ENCODE assay signal across 8 mouse cellular contexts in the genomic region with DNA sequence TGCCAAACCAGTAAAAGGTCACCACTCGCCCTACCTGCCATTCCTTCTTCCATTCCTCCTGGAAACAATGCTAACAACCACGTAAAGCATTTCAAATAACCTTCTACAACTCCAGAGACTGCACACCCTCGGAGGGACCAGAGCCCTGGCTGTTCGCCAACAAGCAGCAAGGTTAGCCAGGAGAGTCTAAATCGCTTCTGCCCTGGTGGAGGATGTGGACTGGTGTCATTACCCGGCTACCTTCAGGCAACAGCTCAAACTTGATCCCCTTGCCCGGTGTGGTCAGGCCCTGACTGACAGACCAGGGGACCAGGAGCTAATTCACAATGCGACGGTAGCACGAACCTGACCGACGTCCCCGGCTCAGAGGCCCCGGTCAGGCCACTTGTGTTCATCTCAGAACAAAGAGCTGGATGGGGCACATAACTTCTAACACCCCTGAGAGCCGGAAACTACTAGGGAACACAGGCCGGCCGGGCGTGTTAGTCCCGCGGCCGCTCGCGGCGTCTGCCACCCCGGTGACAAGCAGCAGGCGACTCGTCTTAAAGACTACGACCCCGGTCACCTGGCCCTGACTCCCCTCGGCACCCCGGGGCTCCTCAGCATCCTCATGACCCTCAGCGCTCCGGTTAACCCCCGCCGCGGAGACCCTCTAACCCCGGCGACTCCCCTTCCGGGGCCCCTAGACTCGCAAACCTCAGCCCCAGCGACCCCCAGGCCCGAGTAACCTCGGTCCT. TPM values are rescaled to one million over a fixed set of nuclear protein-coding genes. Genes with fewer than 3 reads are reported as not detected.
DNase-seq lines count a peak whose midpoint lies in the region; ATAC-seq and TF ChIP-seq lines count a peak whose summit lies in the region.

No protein-coding gene starts in this region.

- 0 out of 2 replicates have a peak, but pooled peaks have one; percentile 8 for ATAC-seq in erythroblast, adult 5-6 weeks (replicated peaks; ENCODE audit: low FRiP score, poor library complexity, severe bottlenecking)
- ATAC-seq in heart, embryonic 15.5 days (replicated peaks; ENCODE audit: insufficient number of reproducible peaks, insufficient read depth, low FRiP score, low read depth): no peak

- H3K27ac ChIP-seq in CH12.LX (ENCODE audit: insufficient read depth, low read depth): peak overlapping the region; percentile 45
- H3K27ac ChIP-seq in heart, embryonic 15.5 days: peak overlapping the region; percentile 88

- no peaks in the 10 kb centered on the region for H3K36me3 ChIP-seq in CH12.LX (replicated peaks in 1 of 2; ENCODE audit: control insufficient read depth in 1 of 2, insufficient read depth in 1 of 2, low read length in 1 of 2)
- no peaks in the 10 kb centered on the region for H3K36me3 ChIP-seq in heart, embryonic 15.5 days

- dilution Hi-C loops in CH12.LX (cut with MboI; ENCODE audit: extremely low pct_ligation_motif_present, extremely low pct_unique_long_range_greater_than_20kb, low sequenced_read_pairs): no loop called here

- no peak for TF ChIP-seq POLR2A in CH12.LX (IDR thresholded peaks at IDR 0.05; ENCODE audit: low read depth, low read length)

- no peak for TF ChIP-seq CTCF in CH12.LX (conservative IDR thresholded peaks at IDR 0.05 in 1 of 2, IDR thresholded peaks at IDR 0.05 in 1 of 2; ENCODE audit: low read depth in 2 of 2, low read length in 2 of 2)

- H3K4me3 ChIP-seq in CH12.LX (replicated peaks in 1 of 3; ENCODE audit: low read depth in 2 of 3, low read length in 2 of 3, poor library complexity in 1 of 3): peak overlapping the region; percentile 66 to 85 (median 84)
- peak overlapping the region; percentile 67 for H3K4me3 ChIP-seq in heart, embryonic 15.5 days

- H3K4me1 ChIP-seq in CH12.LX (ENCODE audit: control insufficient read depth in 1 of 2, insufficient read depth in 2 of 2): peaks cover 15 to 51% of the 10 kb centered on the region in 2 experiments
- peaks cover 33% of the 10 kb centered on the region for H3K4me1 ChIP-seq in heart, embryonic 15.5 days (replicated peaks)

- H3K9me3 ChIP-seq in CH12.LX (replicated peaks; ENCODE audit: low read length): no peaks in the 10 kb centered on the region
- H3K9me3 ChIP-seq in heart, embryonic 15.5 days (replicated peaks): no peaks in the 10 kb centered on the region

- H3K9ac ChIP-seq in CH12.LX (ENCODE audit: insufficient read depth, low read depth): peak overlapping the region; percentile 82
- H3K9ac ChIP-seq in heart, embryonic 15.5 days: peak overlapping the region; percentile 83

- peaks cover 3% of the 10 kb centered on the region for H3K27me3 ChIP-seq in CH12.LX (replicated peaks)
- no peaks in the 10 kb centered on the region for H3K27me3 ChIP-seq in heart, embryonic 15.5 days

- TF ChIP-seq EP300 in CH12.LX (IDR thresholded peaks at IDR 0.05; ENCODE audit: low read length): no peak

- WGBS in heart, embryonic 15.5 days: under 1% methylated on average over 43 of the region's 43 CpGs

- TF ChIP-seq RAD21 in CH12.LX (IDR thresholded peaks at IDR 0.05; ENCODE audit: low read depth, low read length): no peak

- DNase-seq in CH12.LX (ENCODE audit: extremely low read depth): peak; percentile 46
- peak; percentile 77 to 81 for DNase-seq in adrenal gland, postnatal 36 days
- DNase-seq in kidney, postnatal 10 days: peak; percentile 84
- peak; percentile 66 for DNase-seq in lung, postnatal 14 days
- peak; percentile 53 for DNase-seq in ovary, postnatal 14 days (ENCODE audit: low spot score)
- DNase-seq in thymus, postnatal 36 days: peak; percentile 63 to 70

- H3K4me2 ChIP-seq in CH12.LX (ENCODE audit: insufficient read depth, low read depth, poor library complexity, severe bottlenecking): peak overlapping the region; percentile 76
- peak overlapping the region; percentile 66 for H3K4me2 ChIP-seq in heart, embryonic 15.5 days

- in situ Hi-C loops in CH12.LX (cut with MboI; ENCODE audit: low pct_ligation_motif_present, low pct_unique_long_range_greater_than_20kb, low sequenced_read_pairs): no loop called here

- H3K79me2 ChIP-seq in CH12.LX (replicated peaks; ENCODE audit: control insufficient read depth, extremely low read depth, insufficient read depth, poor library complexity, severe bottlenecking): peaks cover 29% of the 10 kb centered on the region

TF ChIP-seq in CH12.LX, 34 proteins besides CTCF, POLR2A, EP300 and RAD21:
- TF ChIP-seq GABPA (IDR thresholded peaks at IDR 0.05; ENCODE audit: insufficient replicate concordance, low read depth, low read length) (no peak), CHD1 (IDR thresholded peaks at IDR 0.05; ENCODE audit: low read depth, low read length) (0 out of 2 replicates have a peak, but pooled peaks have one; percentile 33), TBP (conservative IDR thresholded peaks at IDR 0.05; ENCODE audit: low read depth, low read length) (no peak), UBTF (IDR thresholded peaks at IDR 0.05; ENCODE audit: low read depth, low read length) (peak; percentile 97), ZC3H11A (IDR thresholded peaks at IDR 0.05; ENCODE audit: low read depth, low read length) (no peak), E2F4 (IDR thresholded peaks at IDR 0.05; ENCODE audit: insufficient replicate concordance, low read depth, low read length) (no peak), NRF1 (IDR thresholded peaks at IDR 0.05; ENCODE audit: low read depth, low read length) (no peak), POLR2AphosphoS2 (IDR thresholded peaks at IDR 0.05; ENCODE audit: low read depth, low read length) (no peak), HCFC1 (IDR thresholded peaks at IDR 0.05; ENCODE audit: low read depth, low read length) (no peak), ELF1 (IDR thresholded peaks at IDR 0.05; ENCODE audit: low read depth, low read length) (no peak), SIN3A (IDR thresholded peaks at IDR 0.05; ENCODE audit: low read length) (peak; percentile 12; the same call in 1 of the 2 replicates), PAX5 (IDR thresholded peaks at IDR 0.05; ENCODE audit: low read length) (no peak), MAZ (IDR thresholded peaks at IDR 0.05; ENCODE audit: low read depth, low read length) (no peak), ZMIZ1 (IDR thresholded peaks at IDR 0.05; ENCODE audit: low read depth, low read length) (no peak), MAFK (IDR thresholded peaks at IDR 0.05; ENCODE audit: insufficient replicate concordance, low read length) (no peak), SMC3 (IDR thresholded peaks at IDR 0.05; ENCODE audit: low read depth, low read length) (no peak), BHLHE40 (IDR thresholded peaks at IDR 0.05; ENCODE audit: low read depth, low read length) (no peak), IRF4 (IDR thresholded peaks at IDR 0.05; ENCODE audit: low read depth, low read length) (no peak), USF2 (conservative IDR thresholded peaks at IDR 0.05; ENCODE audit: low read depth, low read length) (no peak)

RNA-seq across cellular contexts. Expression of a gene that starts 0.9 kb away (rescaled TPM):
- total RNA-seq in CH12.LX (2012; rRNA removed) (47.8 and 49.7 TPM in 2 replicates), CH12.LX (2014; rRNA removed) (108 and 122 TPM in 2 replicates)
- 79.7 and 127 TPM in 2 replicates for polyA plus RNA-seq in CH12.LX (2012; ENCODE audit: insufficient read length, low read depth)
- 10 to 100 TPM; 28.6 to 35.8 TPM for total RNA-seq in adrenal gland, postnatal 36 days (2021)
- 2.7 and 6.0 TPM in 2 replicates for total RNA-seq in erythroblast, adult 5-6 weeks (2015; ENCODE audit: low replicate concordance)
- total RNA-seq in erythroblast, adult 5-6 weeks (2017; ENCODE audit: low replicate concordance): 3.6 and 14.4 TPM in 2 replicates
- 18.0 and 24.4 TPM in 2 replicates for polyA plus RNA-seq in heart, embryonic 15.5 days (2015; fragmentation: Nextera tagmentation; extraction: Ambion mirVana)

RNA-seq across cellular contexts. Expression of a gene that starts 42.5 kb away (rescaled TPM):
- total RNA-seq in CH12.LX (2012; rRNA removed) (19.5 and 25.5 TPM in 2 replicates), CH12.LX (2014; rRNA removed) (9.8 and 10.7 TPM in 2 replicates)
- polyA plus RNA-seq in CH12.LX (2012; ENCODE audit: insufficient read length, low read depth): 38.7 and 42.6 TPM in 2 replicates
- 10 to 100 TPM; 20.8 to 31.3 TPM for total RNA-seq in adrenal gland, postnatal 36 days (2021)
- 2.1 and 4.6 TPM in 2 replicates for total RNA-seq in erythroblast, adult 5-6 weeks (2015; ENCODE audit: low replicate concordance)
- total RNA-seq in erythroblast, adult 5-6 weeks (2017; ENCODE audit: low replicate concordance): 1.3 and 2.7 TPM in 2 replicates
- 11.6 and 16.7 TPM in 2 replicates for polyA plus RNA-seq in heart, embryonic 15.5 days (2015; fragmentation: Nextera tagmentation; extraction: Ambion mirVana)
